Mouse (Mus musculus) heart, adult 2 months (tissue): ENCODE measurements around the gene Psat1. TPM values are rescaled to one million over a fixed set of nuclear protein-coding genes. Genes with fewer than 3 reads are reported as not detected.

ENCODE experiments used
- DNase-seq, 2 experiments: peaks; one replicate each; pipeline ENCODE4 v3.0.0; 2021
- H3K27ac ChIP-seq: fragments of 200-600 bp; 2 replicates; pipeline ENCODE4 v1.8.1; 2022
- H3K27me3 ChIP-seq: fragments of 200-500 bp; 2 replicates; pipeline ENCODE4 v1.6.1; 2012; ENCODE audit warnings: mild to moderate bottlenecking, low read length, inconsistent platforms, mixed read lengths; ENCODE audit not compliant: control insufficient read depth, insufficient read depth
- H3K36me3 ChIP-seq: fragments of 200-500 bp; 2 replicates; pipeline ENCODE4 v1.6.1; 2012; ENCODE audit warnings: low read length, inconsistent platforms; ENCODE audit not compliant: control insufficient read depth, insufficient read depth
- H3K4me1 ChIP-seq: fragments of 200-500 bp; 2 replicates; pipeline ENCODE4 v1.6.1; 2011; ENCODE audit warnings: low read length; ENCODE audit not compliant: control insufficient read depth, insufficient read depth
- H3K4me3 ChIP-seq: fragments of 200-600 bp; 2 replicates; pipeline ENCODE4 v1.8.1; 2022
- H3K79me2 ChIP-seq: fragments of 200-500 bp; replicated peaks from 2 replicates; pipeline ENCODE4 v1.6.1; 2012; ENCODE audit warnings: mild to moderate bottlenecking, inconsistent platforms, low read length, moderate library complexity, mixed read lengths; ENCODE audit not compliant: control insufficient read depth, insufficient read depth
- H3K9ac ChIP-seq: fragments of 200-500 bp; 2 replicates; pipeline ENCODE4 v1.6.1; 2012; ENCODE audit warnings: low read depth, mild to moderate bottlenecking, control low read depth, inconsistent platforms, low read length, mixed read lengths
- CTCF ChIP-seq: fragments of 200-600 bp; IDR thresholded peaks from 2 replicates; pipeline ENCODE4 v1.8.1; 2022; ENCODE audit warnings: antibody characterized with exemption, mild to moderate bottlenecking, moderate library complexity
- EP300 ChIP-seq: fragments of 200-500 bp; IDR thresholded peaks from 2 replicates; pipeline ENCODE4 v1.6.1; 2011; ENCODE audit warnings: low read depth, low read length, control low read depth; ENCODE audit not compliant: insufficient read depth
- POLR2A ChIP-seq: fragments of 200-500 bp; IDR thresholded peaks from 2 replicates; pipeline ENCODE4 v1.6.1; 2011; ENCODE audit warnings: mild to moderate bottlenecking, low read depth, low read length, control low read depth; ENCODE audit not compliant: insufficient read depth
- WGBS: fragments of 180-500 bp; shearing (Covaris S2); methylation state at CpG from one replicate; pipeline ENCODE4 v1.1.7; 2018; 5-methylcytosine and 5-hydroxymethylcytosine counted together
- intact Hi-C: fragments of 180-260 bp; cut with DNase I; formaldehyde crosslinking; loops from one replicate; pipeline ENCODE4 v1.15.1; 2025
- polyA plus RNA-seq: library from polyadenylated mRNA; depleted of rRNA; stranded (reverse); fragments of >200 nt; gene quantifications from 2 replicates; pipeline ENCODE4 v1.2.3, GENCODE M21; 2012
- total RNA-seq, 2 experiments: library from RNA; stranded (reverse); gene quantifications; 2 replicates each; pipeline ENCODE4 v1.2.3; 2021

Psat1 gene
- total and polyA plus RNA-seq, 3 experiments = 2.3 to 3.5 (median 2.4) TPM

DNA sequence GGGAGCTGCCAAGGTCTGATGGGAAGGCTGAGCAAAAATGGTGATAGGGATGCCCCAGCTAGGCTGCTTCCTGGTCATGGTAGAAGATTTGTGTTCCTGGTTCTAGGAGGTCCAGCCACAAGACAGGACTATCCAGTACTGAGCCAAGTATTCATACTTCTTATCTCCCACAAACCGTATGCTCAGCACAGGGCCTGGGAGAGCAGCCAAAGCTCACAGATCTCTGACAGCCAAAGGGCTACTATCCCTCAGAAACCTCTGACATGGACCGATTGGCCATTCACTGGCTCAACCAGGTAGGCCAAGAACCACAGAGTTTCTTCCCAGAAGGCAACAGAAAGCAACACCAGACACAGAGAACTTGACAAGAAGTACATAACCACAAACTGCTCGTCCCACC lies 36.1 kb downstream of the Psat1 start:
- no peak overlapping the region for H3K4me3 ChIP-seq
- peak; percentile 43 to 70 for DNase-seq
- H3K4me1 ChIP-seq = no peaks in the 10 kb centered on the region; the same call in 1 of the 2 replicates
- H3K27me3 ChIP-seq = no peaks in the 10 kb centered on the region
- WGBS = 44% methylated on average over 3 of the region's 3 CpGs
- H3K36me3 ChIP-seq = no peaks in the 10 kb centered on the region
- no peaks in the 10 kb centered on the region for H3K79me2 ChIP-seq
- H3K27ac ChIP-seq = no peak overlapping the region; the same call in 1 of the 2 replicates
- H3K9ac ChIP-seq = no peak overlapping the region
- intact Hi-C loops = no loop called here
- TF ChIP-seq EP300 = no peak
- TF ChIP-seq POLR2A = no peak
- no peak for TF ChIP-seq CTCF

GRCm38 (mm10) chr19:15910488-15910887 lies 36.6 kb downstream of the Psat1 start:
- intact Hi-C loops = no loop called here
- no peaks in the 10 kb centered on the region for H3K36me3 ChIP-seq
- no peak overlapping the region for H3K4me3 ChIP-seq
- DNase-seq = no peak
- H3K27me3 ChIP-seq = no peaks in the 10 kb centered on the region
- no peak overlapping the region for H3K9ac ChIP-seq
- no peak overlapping the region for H3K27ac ChIP-seq
- H3K79me2 ChIP-seq = no peaks in the 10 kb centered on the region
- no peaks in the 10 kb centered on the region; the same call in 1 of the 2 replicates for H3K4me1 ChIP-seq
- WGBS = 67% methylated on average over 1 of the region's 1 CpGs
- no peak for TF ChIP-seq POLR2A
- no peak for TF ChIP-seq CTCF
- no peak for TF ChIP-seq EP300

GRCm38 (mm10) chr19:15908016-15908415 lies 39.1 kb downstream of the Psat1 start:
- DNase-seq = peak in 1 of 2 experiments; percentile 11
- Histone ChIP-seq H3K9ac (no peak overlapping the region), H3K79me2 (no peaks in the 10 kb centered on the region), H3K4me3 (no peak overlapping the region), H3K36me3 (no peaks in the 10 kb centered on the region), H3K4me1 (no peaks in the 10 kb centered on the region; the same call in none of the 2 replicates), H3K27ac (no peak overlapping the region), H3K27me3 (no peaks in the 10 kb centered on the region)
- TF ChIP-seq CTCF (no peak), POLR2A (no peak), EP300 (no peak)
- WGBS = 86% methylated on average over 5 of the region's 5 CpGs
- intact Hi-C loops = no loop called here

GRCm38 (mm10) chr19:15904734-15905133 lies 42.4 kb downstream of the Psat1 start:
- Histone ChIP-seq H3K79me2 (no peaks in the 10 kb centered on the region), H3K36me3 (no peaks in the 10 kb centered on the region), H3K9ac (no peak overlapping the region), H3K27ac (peak overlapping the region; percentile 26; the same call in 1 of the 2 replicates), H3K4me3 (no peak overlapping the region), H3K27me3 (no peaks in the 10 kb centered on the region), H3K4me1 (no peaks in the 10 kb centered on the region; the same call in 1 of the 2 replicates)
- WGBS = 45% methylated on average over 4 of the region's 4 CpGs
- intact Hi-C loops = no loop called here
- peak in 1 of 2 experiments; percentile 24 for DNase-seq
- TF ChIP-seq CTCF (no peak), EP300 (no peak), POLR2A (no peak)

GRCm38 (mm10) chr19:15903508-15904480 lies 43.3 kb downstream of the Psat1 start:
- Histone ChIP-seq H3K36me3 (no peaks in the 10 kb centered on the region), H3K9ac (no peak overlapping the region), H3K4me3 (no peak overlapping the region), H3K4me1 (no peaks in the 10 kb centered on the region; the same call in 1 of the 2 replicates), H3K79me2 (no peaks in the 10 kb centered on the region), H3K27ac (no peak overlapping the region), H3K27me3 (no peaks in the 10 kb centered on the region)
- 62% methylated on average over 20 of the region's 20 CpGs for WGBS
- TF ChIP-seq POLR2A = no peak
- TF ChIP-seq CTCF = no peak
- no peak for TF ChIP-seq EP300
- DNase-seq = no peak
- intact Hi-C loops = no loop called here

GRCm38 (mm10) chr19:15895681-15896080 lies 51.5 kb downstream of the Psat1 start:
- DNase-seq = no peak
- 86% methylated on average over 3 of the region's 3 CpGs for WGBS
- no peak for TF ChIP-seq POLR2A
- TF ChIP-seq CTCF = no peak
- no peak for TF ChIP-seq EP300

More at GRCm38 (mm10) chr19:15895681-15896080, 51.5 kb downstream of the Psat1 start:
- Histone ChIP-seq H3K4me1 (no peaks in the 10 kb centered on the region), H3K79me2 (no peaks in the 10 kb centered on the region), H3K36me3 (no peaks in the 10 kb centered on the region), H3K27me3 (no peaks in the 10 kb centered on the region), H3K27ac (no peak overlapping the region), H3K4me3 (no peak overlapping the region), H3K9ac (no peak overlapping the region)
- intact Hi-C loops = no loop called here
